Mouse (Mus musculus) intestine, embryonic 14.5 days (tissue): ENCODE results near the gene Otud4. TPM values are rescaled to one million over a fixed set of nuclear protein-coding genes. Genes with fewer than 3 reads are reported as not detected.

Source experiments
- ATAC-seq: fragments of 200-750 bp; cut with Nextera tagmentation; replicated peaks from 2 replicates; pipeline ENCODE4 v1.8.0; 2017; ENCODE audit warnings: low read depth, moderate number of reproducible peaks, moderate TSS enrichment, moderate library complexity; ENCODE audit not compliant: low FRiP score, low TSS enrichment
- DNase-seq: peaks from one replicate; pipeline ENCODE4 v3.0.0-alpha.2; 2018; ENCODE audit warnings: low spot score
- H3K27ac ChIP-seq: fragments of 300-500 bp; sonication (generic); 2 replicates; pipeline ENCODE4 v1.5.1; 2014; ENCODE audit warnings: low read depth, mild to moderate bottlenecking, control low read depth
- H3K27me3 ChIP-seq: fragments of 300-500 bp; sonication (generic); replicated peaks from 2 replicates; pipeline ENCODE4 v1.6.1; 2014; ENCODE audit warnings: low read length, control low read depth; ENCODE audit not compliant: control insufficient read depth, insufficient read depth
- H3K36me3 ChIP-seq: fragments of 300-500 bp; sonication (generic); 2 replicates; pipeline ENCODE4 v1.6.1; 2014; ENCODE audit warnings: low read length, control low read depth; ENCODE audit not compliant: control insufficient read depth, insufficient read depth
- H3K4me1 ChIP-seq: fragments of 300-500 bp; sonication (generic); replicated peaks from 2 replicates; pipeline ENCODE4 v1.6.1; 2014; ENCODE audit warnings: low read length, control low read depth, mixed read lengths; ENCODE audit not compliant: control insufficient read depth, insufficient read depth
- H3K4me2 ChIP-seq: fragments of 300-500 bp; sonication (generic); 2 replicates; pipeline ENCODE4 v1.6.1; 2014; ENCODE audit warnings: low read length
- H3K4me3 ChIP-seq: fragments of 300-500 bp; sonication (generic); 2 replicates; pipeline ENCODE4 v1.5.1; 2014; ENCODE audit warnings: low read depth, low read length, control low read depth, mixed read lengths
- H3K9ac ChIP-seq: fragments of 300-500 bp; sonication (generic); 2 replicates; pipeline ENCODE4 v1.6.1; 2014; ENCODE audit warnings: mild to moderate bottlenecking, low read length
- H3K9me3 ChIP-seq: fragments of 300-500 bp; sonication (generic); 2 replicates; pipeline ENCODE4 v1.6.1; 2016; ENCODE audit warnings: low read length, control low read depth; ENCODE audit not compliant: control insufficient read depth
- WGBS: fragments of 180-500 bp; shearing (Covaris S2); extraction: QIAGEN DNeasy Blood & Tissue Kit; methylation state at CpG from one replicate; pipeline ENCODE4 v1.1.7; 2014; 5-methylcytosine and 5-hydroxymethylcytosine counted together
- polyA plus RNA-seq: library from polyadenylated mRNA; unstranded; fragments of >200 nt; fragmentation: Nextera tagmentation; extraction: Ambion mirVana; gene quantifications from 2 replicates; pipeline ENCODE4 v1.2.1, GENCODE M21; 2014

Gene Otud4
- polyA plus RNA-seq, 1 experiment from 2014 or later, result 28.1 TPM

GRCm38 (mm10) chr8:79692531-79692930 is 53.1 kb downstream of the Otud4 start:
- H3K9me3 ChIP-seq, result no peaks in the 10 kb centered on the region
- DNase-seq (no peak), ATAC-seq (no peak)
- no peak overlapping the region for H3K4me2 ChIP-seq
- H3K27me3 ChIP-seq, result no peaks in the 10 kb centered on the region
- H3K4me1 ChIP-seq, result no peaks in the 10 kb centered on the region
- no peak overlapping the region for H3K27ac ChIP-seq
- 83% methylated on average over 2 of the region's 2 CpGs for WGBS
- H3K36me3 ChIP-seq, result peaks cover 95% of the 10 kb centered on the region
- H3K4me3 ChIP-seq, result no peak overlapping the region
- no peak overlapping the region for H3K9ac ChIP-seq

- Histone ChIP-seq H3K36me3 (peaks cover 57% of the 10 kb centered on the region), H3K4me3 (no peak overlapping the region), H3K4me1 (no peaks in the 10 kb centered on the region), H3K9me3 (no peaks in the 10 kb centered on the region), H3K4me2 (no peak overlapping the region), H3K9ac (no peak overlapping the region), H3K27me3 (no peaks in the 10 kb centered on the region), H3K27ac (no peak overlapping the region)
- WGBS, result 89% methylated on average over 3 of the region's 3 CpGs
- ATAC-seq (no peak), DNase-seq (no peak)
Observed at GRCm38 (mm10) chr8:79706687-79707086, 67.3 kb downstream of the Otud4 start.

- 0 out of 2 replicates have a peak, but pooled peaks cover 5% of the 10 kb centered on the region for H3K4me1 ChIP-seq
- WGBS, result under 1% methylated on average over 73 of the region's 73 CpGs
- peak within 1 kb of the TSS; percentile 80 for H3K9ac ChIP-seq
- ATAC-seq, result peak; percentile 99
- no peaks in the 10 kb centered on the region for H3K9me3 ChIP-seq
- H3K36me3 ChIP-seq, result peaks cover 30% of the 10 kb centered on the region
- peak within 1 kb of the TSS; percentile 78 for H3K27ac ChIP-seq
- DNase-seq, result peak; percentile 99
- peak within 1 kb of the TSS; percentile 87 for H3K4me3 ChIP-seq
- no peaks in the 10 kb centered on the region for H3K27me3 ChIP-seq
- peak within 1 kb of the TSS; percentile 81 for H3K4me2 ChIP-seq
Observed at GRCm38 (mm10) chr8:79711064-79711961, 71.9 kb downstream of the Otud4 start, which contains the start of the genes Abce1 and Anapc10. Abce1 (minus strand) TSS chr8:79711740. Anapc10 (plus strand) TSS chr8:79711820.

DNA sequence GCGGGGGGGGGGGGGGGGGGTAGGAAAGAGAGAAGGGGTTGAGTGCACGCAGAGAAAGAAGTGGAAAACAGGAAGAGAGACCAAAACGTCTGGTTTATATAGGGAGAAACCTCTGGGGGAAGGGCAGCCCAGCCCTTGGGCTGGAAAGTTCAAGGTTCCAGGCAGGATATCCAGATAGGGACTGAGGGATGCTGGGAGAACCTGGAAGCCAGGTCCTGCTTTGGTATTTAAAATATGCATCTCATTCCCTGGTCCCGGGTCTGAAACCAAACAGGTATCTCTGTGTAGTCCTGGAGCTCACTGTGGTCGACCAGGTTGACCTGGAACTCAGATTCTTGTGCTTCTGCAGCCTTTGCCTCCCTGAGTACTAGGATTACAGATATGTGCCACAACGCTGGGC is 73.3 kb downstream of the Otud4 start:
- Histone ChIP-seq H3K4me3 (peak overlapping the region; percentile 87; the same call in 1 of the 2 replicates), H3K36me3 (peaks cover 29% of the 10 kb centered on the region), H3K9me3 (no peaks in the 10 kb centered on the region), H3K27me3 (no peaks in the 10 kb centered on the region), H3K4me2 (peak overlapping the region; percentile 81), H3K27ac (no peak overlapping the region), H3K9ac (no peak overlapping the region), H3K4me1 (0 out of 2 replicates have a peak, but pooled peaks cover 5% of the 10 kb centered on the region)
- no peak for DNase-seq
- no peak for ATAC-seq
- 40% methylated on average over 6 of the region's 6 CpGs for WGBS

GRCm38 (mm10) chr8:79721537-79721936 is 82.1 kb downstream of the Otud4 start:
- no peaks in the 10 kb centered on the region for H3K4me1 ChIP-seq
- H3K9ac ChIP-seq, result no peak overlapping the region
- H3K4me3 ChIP-seq, result no peak overlapping the region
- no peak overlapping the region for H3K4me2 ChIP-seq
- no peaks in the 10 kb centered on the region for H3K27me3 ChIP-seq
- ATAC-seq (no peak), DNase-seq (no peak)
- peaks cover 60% of the 10 kb centered on the region for H3K36me3 ChIP-seq
- H3K9me3 ChIP-seq, result no peaks in the 10 kb centered on the region
- no peak overlapping the region for H3K27ac ChIP-seq

DNA sequence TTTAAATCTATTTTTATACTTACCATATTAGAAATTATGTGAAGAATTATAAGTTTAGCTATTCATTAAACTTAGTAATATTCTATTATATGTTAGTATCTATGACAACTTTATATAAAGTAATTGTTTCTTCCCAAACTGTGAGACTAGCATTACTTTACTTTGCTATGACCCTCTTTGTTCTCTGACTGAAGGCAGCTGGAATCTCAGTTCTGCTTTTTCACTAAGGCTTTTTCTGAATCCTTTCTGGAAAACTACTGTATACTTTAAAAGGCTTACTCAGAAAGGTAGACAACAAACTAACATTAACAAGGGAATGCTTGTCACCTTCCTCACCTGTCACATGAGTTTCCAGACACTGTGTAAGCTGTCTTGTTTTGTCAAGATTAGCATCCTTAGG is 83.9 kb downstream of the Otud4 start:
- H3K9ac ChIP-seq, result no peak overlapping the region
- no peaks in the 10 kb centered on the region for H3K9me3 ChIP-seq
- H3K27ac ChIP-seq, result no peak overlapping the region
- H3K36me3 ChIP-seq, result peaks cover 48% of the 10 kb centered on the region
- no peak overlapping the region for H3K4me2 ChIP-seq
- H3K4me1 ChIP-seq, result no peaks in the 10 kb centered on the region
- no peak overlapping the region for H3K4me3 ChIP-seq
- ATAC-seq, result no peak
- H3K27me3 ChIP-seq, result no peaks in the 10 kb centered on the region
- no peak for DNase-seq

DNA sequence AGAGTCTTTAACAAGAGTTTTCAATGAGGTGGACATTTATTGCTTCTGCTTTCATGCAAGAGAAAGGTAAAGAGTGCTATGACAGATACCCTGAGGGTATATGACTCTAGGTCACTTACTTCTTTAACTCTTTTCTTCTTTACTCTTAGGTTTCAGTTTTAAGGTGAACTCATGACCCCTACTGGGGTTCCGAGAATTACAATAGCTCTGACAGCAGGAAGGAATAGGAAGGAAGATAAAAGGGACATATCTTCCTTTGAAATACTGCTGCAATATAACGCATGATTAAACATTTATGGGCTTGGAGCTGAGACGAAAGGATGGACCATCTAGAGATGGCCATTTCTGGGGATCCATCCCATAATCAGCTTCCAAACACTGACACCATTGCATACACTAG is 85.2 kb downstream of the Otud4 start:
- no peaks in the 10 kb centered on the region for H3K27me3 ChIP-seq
- no peak overlapping the region for H3K27ac ChIP-seq
- no peaks in the 10 kb centered on the region for H3K4me1 ChIP-seq
- H3K4me3 ChIP-seq, result no peak overlapping the region
- H3K9ac ChIP-seq, result no peak overlapping the region
- 68% methylated on average over 3 of the region's 3 CpGs for WGBS
- no peak for DNase-seq
- no peak for ATAC-seq
- no peak overlapping the region for H3K4me2 ChIP-seq
- peaks cover 48% of the 10 kb centered on the region for H3K36me3 ChIP-seq
- H3K9me3 ChIP-seq, result no peaks in the 10 kb centered on the region
